Mouse (Mus musculus) frontal cortex, postnatal 25 days (tissue): ENCODE data around the gene Shisa4.
"Not testable (repeated sequence)": the region's sequence is repeated elsewhere in the genome, so short reads cannot be mapped to it uniquely, and the experiment has no call there.

Source experiments
- DNase-seq, 2 experiments: peaks; one replicate each; pipeline ENCODE4 v3.0.0; 2022; ENCODE audit warnings: low spot score in 2 of 2

Shisa4 gene

GRCm38 (mm10) chr1:135374868-135375581, at the start of gene Shisa4:
TSS of gene Shisa4 (minus strand) at chr1:135375237.
- DNase-seq: peak; percentile 58 to 62

DNA sequence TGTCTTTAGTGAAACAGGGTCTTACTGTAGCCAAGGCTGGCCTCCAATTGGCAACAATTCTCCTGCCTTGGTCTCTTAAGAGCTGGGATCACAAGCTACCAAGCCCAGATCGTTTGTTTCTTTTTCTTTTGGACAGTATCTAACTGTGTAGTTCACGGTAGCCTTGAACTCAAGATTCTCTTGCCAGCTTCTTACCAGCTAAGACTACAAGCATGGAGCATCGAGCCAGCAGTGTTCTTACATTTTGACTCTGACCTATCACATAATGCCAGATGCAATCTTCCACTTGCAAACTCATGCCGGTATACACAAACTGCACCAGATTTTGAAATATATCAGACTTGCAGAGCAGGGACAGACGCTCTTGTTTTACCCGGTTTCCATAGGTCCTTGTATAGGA, 47.7 kb upstream of the Shisa4 start:
- no peak for DNase-seq

DNA sequence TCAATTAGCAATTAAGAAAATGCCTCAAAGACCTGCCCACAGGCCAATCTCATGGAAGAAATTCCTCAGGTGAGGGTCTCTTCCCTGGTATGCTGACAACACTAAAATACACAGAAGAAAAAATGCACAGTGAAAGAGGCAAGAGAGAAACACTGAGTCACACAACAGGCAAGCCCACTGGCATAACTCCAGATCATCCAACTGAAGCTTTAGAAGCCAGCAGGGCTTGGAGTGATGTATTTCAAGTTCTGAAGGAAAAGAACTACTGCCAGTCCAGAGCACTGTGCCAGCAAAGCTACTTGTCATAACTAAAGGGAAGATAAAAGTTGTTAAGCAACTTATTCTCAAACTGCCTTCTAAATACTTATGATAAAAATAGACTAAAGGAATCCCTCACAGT, 39.0 kb upstream of the Shisa4 start:
- no peak for DNase-seq

DNA sequence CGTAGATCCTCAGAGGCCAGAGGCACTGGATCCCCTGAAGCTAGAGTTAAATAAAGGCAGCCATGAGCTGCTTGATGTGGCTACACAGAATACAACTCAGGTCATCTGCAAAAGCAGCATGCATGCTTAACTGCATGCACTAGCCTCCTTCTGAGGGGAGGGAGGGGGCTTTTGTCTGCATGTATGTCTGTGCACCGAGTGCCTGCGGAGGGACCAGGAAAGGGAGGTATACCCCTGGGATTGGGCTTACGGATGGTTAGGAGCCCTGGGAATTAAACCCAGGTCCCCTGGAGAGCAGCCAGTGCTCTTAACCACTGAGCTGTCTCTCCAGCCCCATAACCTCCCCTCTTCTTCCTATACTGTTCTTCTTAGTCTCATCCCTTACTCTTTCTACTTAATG, 37.1 kb upstream of the Shisa4 start:
- DNase-seq: no peak

DNA sequence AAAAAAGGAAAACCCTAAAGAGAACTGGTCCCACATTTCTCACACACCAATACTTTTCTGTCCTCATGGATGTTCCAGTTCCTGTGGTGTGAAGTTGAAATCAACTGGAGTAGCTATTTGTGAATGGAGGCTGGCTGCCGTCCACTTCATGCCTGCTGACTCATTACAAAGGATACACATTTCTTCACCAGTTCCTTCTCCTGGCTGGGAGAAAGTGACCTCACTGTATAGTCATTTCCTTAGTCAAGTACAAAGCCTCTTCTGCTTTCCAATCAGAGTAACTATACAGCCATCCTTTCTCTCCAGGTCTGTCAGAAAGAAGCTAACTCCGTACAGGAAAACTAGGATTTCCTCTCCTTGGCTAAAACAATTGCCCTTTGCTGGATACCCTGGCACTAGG, 35.9 kb upstream of the Shisa4 start:
- DNase-seq: no peak

DNA sequence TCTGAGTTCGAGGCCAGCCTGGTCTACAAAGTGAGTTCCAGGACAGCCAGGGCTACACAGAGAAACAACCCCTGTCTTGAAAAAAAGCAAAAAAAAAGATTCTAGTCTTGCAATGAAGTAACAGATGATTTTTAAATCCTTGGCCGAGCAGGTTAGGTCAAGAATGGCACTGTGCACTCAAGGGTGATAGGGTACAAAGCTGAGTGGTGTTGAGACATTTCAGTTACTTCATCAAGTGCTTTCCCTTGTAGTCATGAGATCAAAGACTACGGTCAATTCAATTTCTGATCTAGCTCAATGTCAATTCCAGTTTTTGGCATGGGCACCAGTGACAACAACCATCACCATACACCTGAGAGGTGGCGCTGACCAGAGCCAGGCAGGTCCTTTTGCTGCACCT, 33.9 kb upstream of the Shisa4 start:
- DNase-seq: no peak

GRCm38 (mm10) chr1:135405356-135405755, 30.3 kb upstream of the Shisa4 start:
- no peak for DNase-seq

DNA sequence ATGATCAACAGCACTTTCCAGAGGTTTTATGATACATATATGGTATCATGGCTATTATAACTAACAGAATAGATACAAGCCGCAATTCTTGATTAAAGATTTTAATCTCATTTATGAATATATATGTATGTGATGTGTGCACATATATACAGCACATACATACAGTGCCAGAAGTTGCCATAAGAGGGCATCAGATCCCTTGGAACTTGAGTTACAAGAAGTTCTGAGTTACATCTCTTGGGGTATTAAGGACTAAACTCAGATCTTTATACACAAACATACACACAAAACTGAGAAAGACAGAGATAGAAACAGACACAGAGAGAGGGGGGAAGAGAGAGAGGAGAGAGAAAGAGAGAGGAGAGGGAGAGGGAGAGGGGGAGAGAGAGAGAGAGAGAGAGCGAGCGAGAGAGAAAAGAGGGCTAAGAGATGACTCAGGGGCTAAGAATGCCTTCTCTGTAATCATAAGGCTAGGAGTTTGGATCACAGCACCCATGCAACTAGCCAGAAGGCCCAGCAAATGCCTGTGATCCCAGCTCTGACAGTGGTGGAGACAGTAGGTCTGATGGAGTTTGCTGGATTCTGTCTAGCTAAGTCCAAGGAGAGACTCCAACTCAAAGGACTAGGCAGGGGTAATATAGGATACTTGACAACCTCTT, 26.5 kb upstream of the Shisa4 start:
- DNase-seq: no peak

DNA sequence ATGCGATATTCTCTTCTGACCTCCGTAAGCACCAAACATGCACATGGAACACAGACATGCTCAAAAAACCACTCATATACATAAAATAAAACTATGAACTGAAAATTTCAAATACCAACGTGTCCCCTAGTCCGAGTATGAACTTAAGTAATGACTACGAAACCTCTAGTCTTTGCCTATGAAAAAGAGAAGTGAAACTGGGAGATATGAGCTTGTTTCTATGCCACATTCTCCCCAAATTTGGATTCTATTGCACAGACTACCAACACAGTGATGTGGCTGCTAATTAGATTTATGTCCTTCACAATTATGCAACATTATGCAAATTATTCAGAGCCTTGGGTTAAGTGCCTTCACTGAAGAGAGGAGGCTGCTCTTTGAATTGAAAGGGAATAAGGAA, 24.4 kb upstream of the Shisa4 start:
- no peak for DNase-seq

- no peak for DNase-seq
These were observed 10.1 kb upstream of the Shisa4 start for GRCm38 (mm10) chr1:135385161-135385560.

- DNase-seq: no peak
These were observed 9.1 kb upstream of the Shisa4 start for GRCm38 (mm10) chr1:135384171-135384570.

GRCm38 (mm10) chr1:135381560-135381959, 6.5 kb upstream of the Shisa4 start:
- not testable (repeated sequence) for DNase-seq

DNA sequence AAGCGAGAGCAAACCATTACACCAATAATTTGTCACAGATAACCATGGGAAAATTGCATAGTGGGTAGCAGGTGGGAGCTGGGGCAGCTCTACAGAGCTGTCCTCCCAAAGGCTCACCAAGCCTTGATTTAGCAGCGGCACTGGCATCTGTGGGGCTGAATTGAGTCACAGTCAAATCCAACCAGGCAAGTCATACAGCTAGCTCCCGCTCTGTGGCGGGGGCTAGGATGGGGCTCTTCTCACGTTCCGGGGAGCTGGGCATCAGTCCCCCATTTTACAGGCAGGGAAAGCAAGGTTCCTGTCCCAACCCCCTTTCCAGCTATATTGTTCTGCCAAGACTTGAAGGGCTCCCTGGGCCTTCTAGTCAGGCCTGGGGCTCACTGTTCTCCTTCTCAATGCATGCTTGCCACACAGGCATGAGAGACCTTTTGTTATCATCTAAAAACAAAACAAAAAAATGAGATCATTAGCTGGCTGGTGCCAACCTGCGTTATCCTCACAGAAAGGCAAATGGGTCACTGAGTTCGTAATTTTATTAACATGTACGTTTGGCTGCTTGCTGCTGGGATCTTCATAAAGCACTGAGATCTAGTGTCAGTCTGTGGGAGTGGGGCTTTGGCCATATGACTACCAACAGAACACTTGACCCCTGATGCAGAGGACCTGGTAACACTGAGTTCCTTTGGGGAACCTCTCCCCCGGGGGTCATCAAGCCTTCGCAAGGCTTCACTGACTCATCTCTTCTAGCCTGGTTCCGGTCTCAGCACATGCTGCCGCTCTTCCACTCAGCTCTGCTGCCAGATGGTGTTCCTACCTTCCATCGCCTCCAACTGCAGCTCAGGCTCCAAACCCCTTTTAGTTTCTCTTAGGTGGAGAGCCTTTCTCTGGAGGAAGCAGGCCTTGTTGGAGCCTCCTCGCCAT, 5.3 kb upstream of the Shisa4 start:
- DNase-seq: no peak

GRCm38 (mm10) chr1:135379048-135379447, 4.0 kb upstream of the Shisa4 start:
- DNase-seq: no peak

DNA sequence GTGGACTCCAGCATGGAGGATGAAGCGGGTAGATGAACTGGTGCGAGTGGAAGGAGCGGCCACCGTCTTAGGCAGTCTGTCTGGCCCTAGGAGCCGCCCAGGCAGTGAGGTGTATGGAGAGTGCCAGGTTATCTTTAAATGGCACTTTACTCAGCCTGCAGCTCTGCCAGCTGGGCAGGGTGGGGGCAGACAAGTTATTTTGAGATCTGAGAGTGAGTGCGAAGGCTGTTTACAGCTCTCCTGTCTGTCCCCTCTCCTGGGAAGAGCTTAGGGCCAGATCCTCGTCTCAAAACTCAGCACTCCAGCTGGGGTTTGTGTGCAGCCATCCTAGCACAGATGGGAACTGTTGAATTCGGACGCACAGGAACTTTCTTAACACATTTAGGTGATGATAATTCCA, 3.5 kb upstream of the Shisa4 start:
- no peak for DNase-seq

- no peak for DNase-seq
These were observed 716 bp downstream of the Shisa4 start for GRCm38 (mm10) chr1:135374175-135374867.

GRCm38 (mm10) chr1:135373171-135373677, 1.8 kb downstream of the Shisa4 start:
- no peak for DNase-seq

- no peak for DNase-seq
These were observed 5.6 kb downstream of the Shisa4 start for GRCm38 (mm10) chr1:135369415-135369814.

GRCm38 (mm10) chr1:135368982-135369381, 6.1 kb downstream of the Shisa4 start:
- DNase-seq: peak in 1 of 2 experiments; percentile 44

DNA sequence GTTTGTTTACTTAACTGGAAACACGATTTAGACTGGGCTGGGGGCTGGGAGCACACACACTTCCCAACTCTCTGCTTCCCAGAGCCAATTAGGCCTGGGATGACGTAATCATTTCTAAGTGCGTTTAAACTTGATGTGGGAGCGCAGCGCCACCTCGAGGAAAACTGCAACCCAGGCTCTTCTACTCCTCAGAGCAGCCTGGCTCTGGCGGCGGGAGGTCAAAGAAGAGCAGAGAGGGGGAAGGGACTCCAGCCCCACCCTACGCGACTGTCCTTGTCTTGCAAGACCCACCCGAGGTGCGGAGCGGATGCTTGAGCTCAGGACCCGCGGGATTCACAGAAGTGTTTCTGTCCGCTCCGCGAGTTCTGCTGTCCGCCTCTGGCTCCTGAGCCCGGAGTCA, 6.8 kb downstream of the Shisa4 start:
- peak; percentile 83 to 84 for DNase-seq

DNA sequence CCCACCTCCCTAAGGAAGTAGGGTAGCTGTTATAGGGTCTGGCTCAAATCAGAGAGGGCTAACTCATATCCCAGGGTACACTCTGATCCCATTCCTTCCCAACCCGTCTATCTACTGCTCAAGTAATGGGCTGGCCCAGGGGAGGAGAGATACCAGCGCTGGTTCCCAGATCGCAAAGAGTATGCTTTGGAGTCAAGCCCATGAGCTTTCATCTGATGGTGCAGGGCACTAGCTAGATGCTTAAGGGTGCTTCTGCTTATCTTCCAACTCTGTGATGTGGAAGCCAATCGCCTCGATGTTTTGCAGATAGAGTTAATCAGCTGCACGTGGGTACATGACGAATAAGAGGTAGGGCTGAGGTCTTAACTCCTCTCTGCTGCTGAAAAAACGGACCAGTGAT, 7.4 kb downstream of the Shisa4 start:
- no peak for DNase-seq

GRCm38 (mm10) chr1:135367005-135367404, 8.0 kb downstream of the Shisa4 start:
- no peak for DNase-seq
